Mouse (Mus musculus): ENCODE measurements around the gene H2-T22.
A peak's percentile ranks its signal among the peaks of the same experiment; 100 is the strongest.
"Not testable (repeated sequence)": the region's sequence is repeated elsewhere in the genome, so short reads cannot be mapped to it uniquely, and the experiment has no call there.

Gene H2-T22

GRCm38 (mm10) chr17:36042610-36043169 is at the start of gene H2-T22, which contains the start of gene Gm6034:
H2-T22 (minus strand) TSS chr17:36042747.
Gm6034 (plus strand) TSS chr17:36042961.
- peak; percentile 60 to 71 for DNase-seq (ENCODE audit: low spot score in 2 of 2)

DNA sequence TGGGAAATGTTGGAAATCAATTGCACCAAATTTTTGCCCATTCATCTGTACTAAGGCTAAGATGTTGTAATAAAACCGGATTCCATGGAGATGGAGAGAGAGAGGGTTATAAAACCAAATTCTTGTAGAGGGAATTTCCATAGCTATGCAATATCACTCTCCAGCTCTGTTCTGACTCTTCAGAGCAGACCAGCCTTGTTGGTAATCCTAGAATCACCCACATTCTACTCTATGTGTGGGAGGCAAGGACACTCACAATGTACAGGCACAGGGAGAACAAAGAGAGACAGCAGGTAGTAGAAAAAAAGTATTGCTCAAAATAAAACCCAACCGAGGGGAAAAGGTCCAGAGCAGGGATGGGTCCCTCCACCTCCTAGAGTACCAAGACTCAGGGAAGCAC is 49.4 kb upstream of the H2-T22 start:
- not testable (repeated sequence) for DNase-seq (ENCODE audit: low spot score in 2 of 2)

DNA sequence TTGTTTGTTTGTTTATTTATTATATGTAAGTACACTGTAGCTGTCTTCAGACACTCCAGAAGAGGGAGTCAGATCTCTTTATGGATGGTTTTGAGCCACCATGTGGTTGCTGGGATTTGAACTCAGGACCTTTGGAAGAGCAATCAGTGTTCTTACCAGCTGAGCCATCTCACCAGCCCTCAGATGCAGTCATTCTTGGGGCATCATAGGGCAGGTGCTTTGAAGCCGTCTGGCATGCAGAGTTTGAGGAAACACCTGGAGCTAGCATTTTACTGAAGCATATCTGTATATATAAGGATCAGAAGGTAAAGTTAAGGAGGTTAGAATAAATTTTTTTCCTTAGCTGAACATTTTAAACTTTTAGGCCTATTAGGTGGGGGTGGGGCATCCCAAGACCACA is 43.4 kb upstream of the H2-T22 start:
- not testable (repeated sequence) for DNase-seq (ENCODE audit: low spot score in 2 of 2)

GRCm38 (mm10) chr17:36083870-36084451 is 41.4 kb upstream of the H2-T22 start:
- peak in 1 of 2 experiments; percentile 34 for DNase-seq (ENCODE audit: low spot score in 2 of 2)

GRCm38 (mm10) chr17:36083266-36083869 is 40.8 kb upstream of the H2-T22 start:
- DNase-seq (ENCODE audit: low spot score in 2 of 2) = peak in 1 of 2 experiments; percentile 23

DNA sequence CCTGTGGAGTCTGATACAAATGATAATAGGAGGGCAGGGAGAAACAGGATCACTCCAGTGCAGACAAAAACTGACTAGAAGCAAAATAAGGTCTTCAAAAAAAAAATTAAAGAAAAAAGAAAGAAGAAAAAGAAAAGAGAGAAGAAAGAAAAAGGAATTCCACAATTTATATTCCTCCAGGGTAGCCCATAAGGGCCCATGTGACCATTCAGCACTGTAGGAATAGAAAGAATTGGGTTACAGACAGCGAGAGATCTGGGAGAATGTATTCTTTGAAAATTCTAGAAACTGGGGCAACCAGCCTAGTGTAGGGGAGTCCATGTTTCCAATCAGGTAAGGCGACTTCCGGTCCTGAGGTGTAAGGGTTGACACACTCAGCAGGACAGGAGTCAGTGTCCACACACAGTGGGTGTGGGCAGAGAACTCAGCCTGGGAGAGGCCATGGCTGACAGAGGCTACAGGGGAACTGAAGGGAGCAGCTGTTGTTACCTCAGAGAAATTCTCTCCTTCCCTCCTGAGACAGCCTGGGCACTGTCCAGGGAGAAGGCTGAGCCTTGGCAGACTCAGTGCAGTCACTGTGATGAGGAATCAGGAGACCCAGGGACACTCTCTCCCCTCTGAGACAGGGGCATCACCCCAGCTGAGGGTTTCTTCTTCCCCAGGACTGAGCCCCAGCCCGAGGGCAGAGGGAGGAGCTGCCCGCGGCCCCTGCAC is 40.1 kb upstream of the H2-T22 start:
- DNase-seq (ENCODE audit: low spot score in 2 of 2) = not testable (repeated sequence)

GRCm38 (mm10) chr17:36081901-36082300 is 39.4 kb upstream of the H2-T22 start:
- DNase-seq (ENCODE audit: low spot score in 2 of 2) = not testable (repeated sequence)

DNA sequence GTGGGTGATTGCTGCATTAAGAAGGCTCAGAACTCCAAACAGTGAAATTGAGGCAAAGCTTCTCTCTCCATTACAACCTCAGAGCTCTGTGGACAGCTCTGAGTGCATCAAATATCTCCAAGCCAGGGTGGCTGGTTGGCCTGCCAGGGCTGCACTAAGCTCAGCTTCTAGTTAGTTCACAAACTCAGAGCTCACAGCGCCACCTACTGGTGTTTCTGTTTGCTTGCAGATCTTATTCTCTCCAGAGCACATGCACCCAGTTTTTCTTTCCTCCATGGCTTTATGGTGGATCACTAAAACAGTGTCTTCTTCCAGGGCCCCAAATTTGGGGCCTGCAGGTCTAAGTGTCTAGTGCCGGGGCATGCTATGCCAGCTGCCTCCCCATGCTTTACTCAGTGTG is 18.3 kb upstream of the H2-T22 start:
- DNase-seq (ENCODE audit: low spot score in 2 of 2) = peak; percentile 79 to 93

DNA sequence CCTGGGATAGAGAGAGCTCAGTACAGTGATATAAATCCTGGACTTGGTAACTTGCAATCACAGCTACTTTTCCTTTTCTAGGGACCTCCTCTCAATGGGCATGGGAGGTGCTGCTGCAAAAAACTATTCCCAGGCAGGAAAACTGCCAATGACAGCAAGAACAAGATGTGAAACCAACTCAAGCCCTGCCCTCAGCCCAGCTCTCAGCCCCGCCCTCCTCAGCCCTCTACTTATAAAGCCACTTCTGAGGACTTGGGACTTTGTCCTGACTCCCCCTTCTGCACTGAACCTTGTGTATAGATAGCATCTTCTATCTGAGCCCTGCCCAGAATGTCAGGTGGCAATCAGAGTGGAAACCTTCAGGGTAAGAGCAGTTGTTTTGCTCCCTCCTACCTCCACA is 15.8 kb upstream of the H2-T22 start, which contains the start of gene Gm11127:
Gene Gm11127, minus strand, starts transcription at position 10 of the 400 bp plus-strand sequence.
- DNase-seq (ENCODE audit: low spot score in 2 of 2) = not testable (repeated sequence)

DNA sequence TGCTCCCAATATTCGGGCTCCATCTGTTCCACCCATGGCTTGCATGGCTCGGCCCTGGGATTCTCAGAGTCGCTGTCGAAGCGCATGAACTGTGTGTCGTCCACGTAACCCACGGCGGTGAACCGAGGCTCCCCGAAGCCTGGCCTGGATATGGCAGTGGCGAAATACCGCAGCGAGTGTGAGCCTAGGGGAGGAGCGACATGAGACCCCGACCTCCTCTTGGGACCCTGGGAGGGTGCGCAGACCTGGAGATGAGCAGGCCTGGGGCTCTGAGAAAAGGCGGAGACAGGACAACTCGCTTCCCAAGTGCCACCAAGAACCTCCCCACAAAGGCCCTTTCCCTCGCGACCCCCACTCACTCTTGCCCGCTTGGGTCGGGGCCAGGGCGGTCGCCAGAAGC is 15.4 kb upstream of the H2-T22 start:
- not testable (repeated sequence) for DNase-seq (ENCODE audit: low spot score in 2 of 2)

DNA sequence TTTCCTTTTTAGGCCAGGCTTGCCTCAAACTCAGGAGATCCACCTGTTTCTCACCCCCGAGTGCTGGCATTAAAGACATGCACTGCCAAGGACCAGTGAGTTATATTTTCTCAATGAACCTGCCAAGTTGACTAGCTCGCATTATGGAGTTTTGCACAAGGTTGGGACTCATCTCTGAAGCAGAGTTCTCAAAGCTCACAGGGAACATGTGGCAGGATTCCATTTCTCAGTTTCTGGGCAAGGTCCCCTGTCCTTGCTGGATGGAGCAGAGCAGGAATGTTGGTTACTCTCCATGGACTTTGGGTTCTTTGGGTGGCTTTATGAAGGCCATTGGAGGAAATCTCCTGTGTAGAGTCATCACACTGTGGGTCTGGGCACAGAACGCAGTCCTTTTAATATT is 739 bp upstream of the H2-T22 start:
- DNase-seq (ENCODE audit: low spot score in 2 of 2) = no peak

GRCm38 (mm10) chr17:36042055-36042454 is 492 bp downstream of the H2-T22 start:
- DNase-seq (ENCODE audit: low spot score in 2 of 2) = peak in 1 of 2 experiments; percentile 33

DNA sequence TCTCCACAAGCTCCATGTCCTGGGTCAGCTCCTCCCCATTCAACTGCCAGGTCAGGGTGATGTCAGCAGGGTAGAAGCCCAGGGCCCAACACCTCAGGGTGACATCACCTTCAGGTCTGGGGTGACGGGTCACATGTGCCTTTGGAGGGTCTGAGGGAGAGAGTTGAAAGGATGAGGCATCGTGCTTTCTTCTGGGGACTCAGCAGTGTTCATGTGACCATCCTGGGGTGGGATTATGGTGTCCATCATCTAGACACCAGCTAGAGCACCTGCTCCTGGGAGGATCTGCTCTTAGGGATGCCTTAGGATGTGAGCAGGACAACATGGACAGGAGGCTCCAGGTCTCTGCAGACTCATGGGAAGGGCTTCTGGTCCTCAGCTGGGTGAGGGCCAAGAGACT is 1.9 kb downstream of the H2-T22 start:
- DNase-seq (ENCODE audit: low spot score in 2 of 2) = not testable (repeated sequence)

DNA sequence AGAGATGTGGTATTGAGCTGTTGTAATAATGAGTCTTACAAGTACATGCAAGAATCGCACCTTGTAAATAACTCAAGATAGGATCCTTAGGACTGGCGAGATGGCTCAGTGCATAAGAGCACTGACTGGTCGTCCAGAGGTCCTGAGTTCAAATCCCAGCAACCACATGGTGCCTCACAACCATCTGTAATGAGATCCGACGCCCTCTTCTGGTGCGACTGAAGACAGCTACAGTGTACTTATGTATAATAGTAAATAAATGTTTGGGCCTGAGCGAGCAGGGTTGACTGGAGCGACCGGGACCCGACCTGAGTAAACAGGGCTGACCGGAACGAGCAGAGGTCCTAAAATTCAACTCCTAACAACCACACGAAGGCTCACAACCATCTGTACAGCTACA is 6.4 kb downstream of the H2-T22 start:
- DNase-seq (ENCODE audit: low spot score in 2 of 2) = not testable (repeated sequence)

DNA sequence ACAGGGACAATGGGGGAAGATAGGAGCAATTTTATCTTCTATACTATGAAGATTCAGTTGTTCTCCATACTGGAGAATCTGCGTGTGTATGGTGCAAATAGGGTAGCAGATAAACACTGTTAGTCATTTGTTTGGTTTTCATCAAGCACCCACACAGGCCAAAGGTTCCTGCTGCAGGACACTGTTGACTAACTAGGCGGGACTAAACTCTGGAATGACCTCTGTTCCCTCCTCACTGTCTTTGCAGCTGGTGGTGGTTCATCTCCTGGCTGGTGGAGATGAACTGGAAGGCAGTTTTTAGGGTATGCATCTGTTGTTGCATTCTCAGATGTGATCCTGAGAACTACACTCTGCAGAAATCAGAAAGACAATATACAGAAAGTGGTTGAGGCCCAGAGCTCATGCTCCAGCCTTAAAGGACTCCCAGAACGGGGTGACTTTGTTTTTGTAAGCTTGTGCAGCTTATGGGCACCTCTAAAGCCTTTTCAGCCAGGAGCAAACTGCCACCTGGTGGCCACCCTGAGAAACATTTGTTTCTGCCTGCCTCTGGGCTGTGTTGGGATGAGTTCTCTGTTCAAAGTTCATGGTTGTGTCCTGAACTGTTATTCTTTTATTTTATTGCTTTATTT is 7.4 kb downstream of the H2-T22 start:
- DNase-seq (ENCODE audit: low spot score in 2 of 2) = peak; percentile 63 to 84

GRCm38 (mm10) chr17:36034524-36034923 is 8.0 kb downstream of the H2-T22 start:
- DNase-seq (ENCODE audit: low spot score in 2 of 2) = not testable (repeated sequence)

- DNase-seq (ENCODE audit: low spot score in 2 of 2) = peak in 1 of 2 experiments; percentile 76
Observed at GRCm38 (mm10) chr17:36032351-36032875, 10.1 kb downstream of the H2-T22 start, which contains the start of gene H2-T23. H2-T23 (minus strand) TSS chr17:36032855.

GRCm38 (mm10) chr17:36031583-36032331 is 10.8 kb downstream of the H2-T22 start:
- DNase-seq (ENCODE audit: low spot score in 2 of 2) = peak; percentile 74 to 80

DNA sequence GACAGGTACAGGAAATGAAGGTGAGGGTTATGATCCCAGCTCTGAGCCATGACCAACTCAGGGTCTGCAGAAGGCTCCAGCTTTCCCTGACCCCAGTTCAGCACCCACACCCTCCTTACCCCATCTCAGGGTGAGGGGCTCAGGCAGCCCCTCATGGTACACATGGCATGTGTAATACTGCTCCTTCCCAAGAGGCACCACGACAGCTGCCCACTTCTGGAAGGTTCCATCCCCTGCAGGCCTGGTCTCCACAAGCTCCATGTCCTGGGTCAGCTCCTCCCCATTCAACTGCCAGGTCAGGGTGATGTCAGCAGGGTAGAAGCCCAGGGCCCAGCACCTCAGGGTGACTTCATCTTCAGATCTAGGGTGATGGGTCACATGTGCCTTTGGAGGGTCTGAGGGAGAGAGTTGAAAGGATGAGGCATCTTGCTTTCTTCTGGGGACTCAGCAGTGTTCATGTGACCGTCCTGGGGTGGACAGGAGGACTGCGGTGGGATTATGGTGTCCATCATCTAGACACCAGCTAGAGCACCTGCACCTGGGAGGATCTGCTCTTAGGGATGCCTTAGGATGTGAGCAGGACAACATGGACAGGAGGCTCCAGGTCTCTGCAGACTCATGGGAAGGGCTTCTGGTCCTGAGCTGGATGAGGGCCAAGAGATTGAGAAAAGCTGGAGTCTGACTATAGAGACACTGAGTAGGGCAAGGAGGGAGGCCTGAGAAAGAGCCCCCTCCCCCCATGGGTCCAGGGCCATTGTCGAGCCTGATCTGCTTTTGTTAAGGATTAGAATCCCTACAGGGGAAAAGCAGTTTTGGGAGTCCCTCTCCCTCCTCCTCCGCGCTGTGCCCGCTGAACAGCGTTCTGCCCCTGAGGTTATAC is 11.6 kb downstream of the H2-T22 start:
- DNase-seq (ENCODE audit: low spot score in 2 of 2) = not testable (repeated sequence)

Measured in spleen, postnatal 10 days (tissue).